In the genomic region with DNA sequence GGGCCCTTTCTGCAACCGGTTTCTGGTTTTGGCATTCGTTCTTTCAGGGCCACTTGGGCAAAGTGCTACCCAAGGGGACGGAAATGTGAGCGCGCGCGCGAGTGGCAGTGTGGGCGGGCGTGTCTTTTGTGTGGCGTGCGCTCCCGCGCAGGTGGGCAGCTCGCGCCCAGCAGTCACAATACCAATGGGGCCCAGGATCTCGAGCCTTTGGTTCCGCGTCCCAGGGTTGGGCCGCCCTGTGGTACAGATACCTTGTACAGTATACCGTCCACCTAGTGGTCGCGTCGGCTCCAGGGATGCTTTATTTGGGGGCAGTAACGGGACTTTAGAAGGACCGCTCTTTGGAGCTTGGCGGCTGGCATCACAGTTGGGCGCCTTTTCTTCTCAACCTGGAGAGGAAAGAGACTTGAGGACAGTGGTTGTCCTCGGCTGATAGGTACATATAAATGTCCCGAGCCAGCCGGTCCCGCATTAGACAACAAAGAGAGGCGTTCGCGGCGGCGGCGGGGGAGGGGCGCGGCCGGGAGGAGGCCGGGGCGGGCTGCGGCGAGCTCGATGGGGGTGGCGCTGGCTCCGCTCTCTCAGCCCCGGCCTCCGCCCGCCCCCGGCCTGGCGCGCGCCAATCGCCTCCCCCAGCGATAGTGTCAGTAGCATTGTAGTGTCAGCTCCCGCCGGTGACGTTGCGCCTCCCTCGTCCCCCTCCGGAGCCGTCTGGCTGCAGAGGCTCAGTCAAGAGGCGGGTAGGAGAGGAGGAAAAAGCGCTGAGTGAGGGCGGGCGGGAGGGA, we compare ENCODE assay signal across 8 mouse cellular contexts. TPM values are rescaled to one million over a fixed set of nuclear protein-coding genes. Genes with fewer than 3 reads are reported as not detected.
DNase-seq lines count a peak whose midpoint lies in the region; ATAC-seq lines count a peak whose summit lies in the region.

No protein-coding gene starts in this region.

- ATAC-seq in inflammation-experienced regulatory T-cells, adult 6 months = peak; percentile 75
- peak; percentile 91 for ATAC-seq in megakaryocyte-erythroid progenitor cell, adult 5-6 weeks (replicated peaks; ENCODE audit: low FRiP score, low TSS enrichment, poor library complexity, severe bottlenecking)

- DNase-seq in adrenal gland, adult 18-20 months (ENCODE audit: low spot score in 2 of 2) = peak; percentile 83 to 84
- peak; percentile 98 for DNase-seq in embryo, embryonic 10 days (ENCODE audit: low spot score)
- DNase-seq in gastrocnemius, postnatal 10 days = peak; percentile 91
- peak; percentile 95 for DNase-seq in left cerebral cortex, postnatal 14 days (ENCODE audit: low spot score in 2 of 2)
- peak; percentile 93 for DNase-seq in right cerebral cortex, postnatal 14 days
- DNase-seq in urinary bladder, postnatal 4 days (ENCODE audit: low spot score in 2 of 2) = peak; percentile 91 to 92

- intact Hi-C loops in left cerebral cortex, postnatal 14 days (cut with DNase I) = loop anchor here (2.0 to 10.0 kb wide), 2 partner anchors 148 to 152 kb away; no protein-coding TSS in a partner anchor

RNA-seq across cellular contexts. Expression of gene Mex3b, which starts 0.5 kb away (rescaled TPM):
- total RNA-seq in adrenal gland, adult 18-20 months (2021) = 1 to 10 TPM; 1.2 to 1.4 TPM
- total RNA-seq in gastrocnemius, postnatal 10 days (2021) = 1 to 10 TPM; 6.2 to 9.7 TPM
- polyA plus RNA-seq in inflammation-experienced regulatory T-cells, adult 6 months (2017; shearing (Covaris generic)) = 1 to 10 TPM; 1.5 to 1.8 (median 1.7) TPM
- 10 to 100 TPM; 25.0 to 29.7 TPM for total RNA-seq in left cerebral cortex, postnatal 14 days (2021)
- total RNA-seq in megakaryocyte-erythroid progenitor cell, adult 5-6 weeks (2014; fragmentation: Nextera tagmentation) = 2.6 and 3.1 TPM in 2 replicates
- total RNA-seq in megakaryocyte-erythroid progenitor cell, adult 5-6 weeks (2017) = 8.4 and 9.8 TPM in 2 replicates

Comparison
In these comparisons a context has a peak if more than half of its experiments do, and no peak if none do; other contexts are left out.
1. Peak in every context shown above with its lines: DNase-seq and ATAC-seq.